Mouse (Mus musculus) Patski (cell line): ENCODE results near the gene Ism2. TPM values are rescaled to one million over a fixed set of nuclear protein-coding genes. Genes with fewer than 3 reads are reported as not detected.
A peak's percentile ranks its signal among the peaks of the same experiment; 100 is the strongest.

Source experiments
- ATAC-seq: fragments of 100-300 bp; one replicate; pipeline ENCODE4 v1.8.0; 2021
- CTCF ChIA-PET: fragments of 350-600 bp; sonication (Branson Sonifier 250); formaldehyde crosslinking; loops from one replicate; lab custom pipeline; 2022; ENCODE audit warnings: inconsistent platforms; lab: Charles Lee
- POLR2A ChIA-PET: fragments of 350-600 bp; sonication (Branson Sonifier 250); formaldehyde crosslinking; loops from one replicate; lab custom pipeline; 2022; ENCODE audit warnings: antibody characterized with exemption, inconsistent platforms; lab: Charles Lee
- DNase-seq: peaks from one replicate; pipeline ENCODE4 v3.0.0-alpha.2; 2011; ENCODE audit warnings: low read depth, low spot score
- H3K27me3 ChIP-seq: fragments of 371-371 bp; one replicate; pipeline ENCODE4 v1.5.1; 2021
- CTCF ChIP-seq: fragments of 100-300 bp; IDR thresholded peaks from one replicate; pipeline ENCODE4 v1.5.1; 2021
- in situ Hi-C: fragments of 300-500 bp; cut with MboI; formaldehyde crosslinking; loops from 3 replicates; pipeline ENCODE4 v1.11.1; 2018; ENCODE audit warnings: low pct_unique_long_range_greater_than_20kb, mixed read lengths
- polyA plus RNA-seq: library from polyadenylated mRNA; unstranded; gene quantifications from one replicate; pipeline ENCODE4 v1.2.3, GENCODE M21; 2021

Ism2 gene
- polyA plus RNA-seq, 1 experiment from 2014 or later, result 0.27 TPM

GRCm38 (mm10) chr12:87267682-87268081 lies 31.8 kb downstream of the Ism2 start:
- ChIA-PET POLR2A (no interaction called here), CTCF (interaction anchor here (1.4 to 1.7 kb wide), 3 partner anchors 9 to 66 kb away, joined by 3 to 5 read pairs (median 4); no protein-coding TSS in a partner anchor)
- DNase-seq (peak; percentile 6), ATAC-seq (no peak)
- TF ChIP-seq CTCF, result peak; percentile 65
- in situ Hi-C loops, result no loop called here
- no peaks in the 10 kb centered on the region for H3K27me3 ChIP-seq

GRCm38 (mm10) chr12:87266827-87267603 lies 32.5 kb downstream of the Ism2 start:
- no peak for TF ChIP-seq CTCF
- in situ Hi-C loops, result no loop called here
- ChIA-PET POLR2A (interaction anchor here (0.5 to 1.1 kb wide), 2 partner anchors 13 to 76 kb away, joined by 3 read pairs; no protein-coding TSS in a partner anchor), CTCF (interaction anchor here (1.4 to 1.7 kb wide), 2 partner anchors 10 to 24 kb away, joined by 3 to 5 read pairs; no protein-coding TSS in a partner anchor)
- no peaks in the 10 kb centered on the region for H3K27me3 ChIP-seq
- DNase-seq, result no peak
- ATAC-seq, result peak; percentile 37

GRCm38 (mm10) chr12:87266108-87266826 lies 33.2 kb downstream of the Ism2 start, which contains the start of the genes Vipas39 and Ahsa1:
Gene Vipas39 (minus strand): TSS chr12:87266256.
Gene Ahsa1 (plus strand): TSS chr12:87266479.
- no peaks in the 10 kb centered on the region for H3K27me3 ChIP-seq
- CTCF ChIA-PET, result interaction anchor here (1.7 kb wide), 1 partner anchor 10 kb away, joined by 5 read pairs; no protein-coding TSS in a partner anchor
- DNase-seq (peak; percentile 95), ATAC-seq (peak; percentile 96)
- in situ Hi-C loops, result no loop called here
- POLR2A ChIA-PET, result interaction anchor here (0.5 to 1.1 kb wide), 2 partner anchors 14 to 77 kb away, joined by 3 read pairs; no protein-coding TSS in a partner anchor
- TF ChIP-seq CTCF, result no peak

GRCm38 (mm10) chr12:87265444-87265843 lies 34.1 kb downstream of the Ism2 start:
- POLR2A ChIA-PET, result no interaction called here
- no peak for TF ChIP-seq CTCF
- no peaks in the 10 kb centered on the region for H3K27me3 ChIP-seq
- in situ Hi-C loops, result no loop called here
- CTCF ChIA-PET, result no interaction called here
- peak; percentile 2 for DNase-seq
- ATAC-seq, result no peak

- no peak for DNase-seq
- in situ Hi-C loops, result no loop called here
Observed at GRCm38 (mm10) chr12:87260562-87260961, 38.9 kb downstream of the Ism2 start.

GRCm38 (mm10) chr12:87256629-87257028 lies 42.9 kb downstream of the Ism2 start:
- H3K27me3 ChIP-seq, result no peaks in the 10 kb centered on the region
- no peak for TF ChIP-seq CTCF
- ChIA-PET POLR2A (no interaction called here), CTCF (no interaction called here)
- ATAC-seq (no peak), DNase-seq (no peak)
- in situ Hi-C loops, result no loop called here

More at GRCm38 (mm10) chr12:87260562-87260961, 38.9 kb downstream of the Ism2 start:
- TF ChIP-seq CTCF, result no peak
- CTCF ChIA-PET, result interaction anchor here (1.0 kb wide), 1 partner anchor 14 kb away, joined by 3 read pairs; no protein-coding TSS in a partner anchor
- POLR2A ChIA-PET, result no interaction called here
- H3K27me3 ChIP-seq, result no peaks in the 10 kb centered on the region
- no peak for ATAC-seq

- ChIA-PET CTCF (no interaction called here), POLR2A (no interaction called here)
- no peak for DNase-seq
- ATAC-seq, result no peak
- H3K27me3 ChIP-seq, result no peaks in the 10 kb centered on the region
- no peak for TF ChIP-seq CTCF
- in situ Hi-C loops, result no loop called here
Observed at GRCm38 (mm10) chr12:87253878-87254277, 45.6 kb downstream of the Ism2 start.

GRCm38 (mm10) chr12:87250161-87250560 lies 49.3 kb downstream of the Ism2 start:
- no peaks in the 10 kb centered on the region for H3K27me3 ChIP-seq
- no peak for ATAC-seq
- ChIA-PET POLR2A (no interaction called here), CTCF (no interaction called here)
- no peak for TF ChIP-seq CTCF
- in situ Hi-C loops, result no loop called here
- DNase-seq, result no peak

- ChIA-PET CTCF (no interaction called here), POLR2A (no interaction called here)
- DNase-seq (no peak), ATAC-seq (no peak)
- TF ChIP-seq CTCF, result no peak
- H3K27me3 ChIP-seq, result no peaks in the 10 kb centered on the region
- in situ Hi-C loops, result no loop called here
Observed at GRCm38 (mm10) chr12:87238632-87239031, 60.9 kb downstream of the Ism2 start, which contains the start of gene Noxred1. Gene Noxred1 (minus strand): TSS chr12:87238732.

GRCm38 (mm10) chr12:87236882-87237483 lies 62.5 kb downstream of the Ism2 start:
- no peaks in the 10 kb centered on the region for H3K27me3 ChIP-seq
- no peak for TF ChIP-seq CTCF
- CTCF ChIA-PET, result no interaction called here
- in situ Hi-C loops, result no loop called here
- DNase-seq (no peak), ATAC-seq (no peak)
- POLR2A ChIA-PET, result interaction anchor here (0.6 kb wide), 1 partner anchor 76 kb away, joined by 3 read pairs; no protein-coding TSS in a partner anchor
